Mouse (Mus musculus) megakaryocyte, adult 5-6 weeks (primary cell): ENCODE results near the gene Parm1. TPM values are rescaled to one million over a fixed set of nuclear protein-coding genes. Genes with fewer than 3 reads are reported as not detected.

Experiments used
- ATAC-seq: 2 replicates; pipeline ENCODE4 v1.8.0; 2016; ENCODE audit warnings: mild to moderate bottlenecking, inconsistent platforms; ENCODE audit not compliant: poor library complexity, severe bottlenecking
- total RNA-seq, 2 experiments: library from RNA; stranded (forward) in 1 of 2; stranded (reverse) in 1 of 2; fragments of 153-499, 151-499 nt in 1 of 2; fragments of 221-1000, 200-1000 nt in 1 of 2; gene quantifications; 2 replicates each; pipeline versions ENCODE4 v1.2.3 to v1.2.4; 2015 to 2017

Gene Parm1
- total RNA-seq, 2 experiments from 2014 or later = 0.07 TPM; not detected in 1

- ATAC-seq = no peak
Observed at GRCm38 (mm10) chr5:91651330-91651729, 133.9 kb downstream of the Parm1 start.

- ATAC-seq = no peak
Observed at GRCm38 (mm10) chr5:91653061-91653915, 135.9 kb downstream of the Parm1 start.

- ATAC-seq = no peak
Observed at GRCm38 (mm10) chr5:91654331-91655048, 137.1 kb downstream of the Parm1 start.

DNA sequence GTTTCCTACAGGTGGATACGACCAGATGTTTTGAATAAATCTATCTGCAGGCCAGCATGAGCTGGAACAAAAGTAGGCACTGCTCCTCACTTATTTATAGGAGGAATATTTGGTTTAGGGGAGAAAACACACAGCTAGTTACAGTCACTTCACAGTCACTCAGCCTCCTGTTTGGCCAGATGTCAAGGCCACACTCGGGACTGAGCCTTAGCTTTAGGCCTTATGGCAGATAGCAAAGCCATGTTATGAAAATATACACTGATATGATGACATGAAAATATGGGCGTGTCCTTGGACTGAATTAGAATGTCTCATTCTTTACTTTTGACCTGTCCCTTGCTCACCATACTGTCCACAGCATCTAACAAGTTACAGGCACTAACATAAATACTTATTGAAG lies 137.8 kb downstream of the Parm1 start:
- no peak for ATAC-seq

GRCm38 (mm10) chr5:91662715-91663114 lies 145.3 kb downstream of the Parm1 start:
- ATAC-seq = no peak

GRCm38 (mm10) chr5:91667127-91667526 lies 149.7 kb downstream of the Parm1 start:
- no peak for ATAC-seq

DNA sequence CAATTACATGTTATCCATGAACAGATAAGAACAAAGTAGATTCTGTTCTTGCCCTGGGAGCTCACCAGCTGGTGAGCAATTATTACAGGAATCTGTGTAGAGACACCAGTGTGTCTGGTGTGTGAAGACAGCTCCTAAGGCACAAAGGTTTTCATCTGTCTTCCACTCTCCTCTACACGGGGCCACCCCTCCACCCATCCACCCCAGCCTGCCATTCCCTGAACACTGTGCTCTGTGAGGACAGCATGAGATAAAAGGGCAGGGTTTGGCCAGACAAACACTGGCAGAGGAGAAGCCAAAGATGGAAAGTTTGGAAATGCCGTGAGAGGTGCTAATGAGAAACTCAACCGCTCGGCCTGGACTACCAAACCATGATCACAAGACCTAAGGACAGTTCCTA lies 151.8 kb downstream of the Parm1 start:
- ATAC-seq = no peak

Other genes starting within 250 kb of the Parm1 start
- not detected in 2 replicates for gene Btc, start 114.6 kb upstream of the Parm1 start, total RNA-seq (2015)
- gene Btc, start 114.6 kb upstream of the Parm1 start, total RNA-seq (2017) = not detected in 2 replicates